Mouse (Mus musculus) G1E-ER4 (cell line): ENCODE data around the gene Prnd. TPM values are rescaled to one million over a fixed set of nuclear protein-coding genes. Genes with fewer than 3 reads are reported as not detected.

ENCODE experiments used
- GATA1 ChIP-seq: IDR thresholded peaks from one replicate; pipeline ENCODE4 v1.8.0; 2012; ENCODE audit warnings: low read length, inconsistent platforms
- polyA plus RNA-seq: library from polyadenylated mRNA; stranded (reverse); fragments of >175 nt; gene quantifications from 2 replicates; pipeline ENCODE4 v1.2.3, GENCODE M21; 2012

The Prnd gene
- polyA plus RNA-seq, 1 experiment = 0.08 TPM

- no peak for TF ChIP-seq GATA1
These were observed 3.0 kb downstream of the Prnd start for GRCm38 (mm10) chr2:131953711-131954110.

- no peak for TF ChIP-seq GATA1
These were observed 4.2 kb downstream of the Prnd start for GRCm38 (mm10) chr2:131954835-131955234.

- TF ChIP-seq GATA1 = no peak
These were observed 4.6 kb downstream of the Prnd start for GRCm38 (mm10) chr2:131955264-131955663.

- TF ChIP-seq GATA1 = no peak
These were observed 5.9 kb downstream of the Prnd start for GRCm38 (mm10) chr2:131956336-131957256.

GRCm38 (mm10) chr2:131957731-131958222 lies 7.1 kb downstream of the Prnd start:
- no peak for TF ChIP-seq GATA1

GRCm38 (mm10) chr2:131961671-131962070 lies 11.0 kb downstream of the Prnd start:
- no peak for TF ChIP-seq GATA1

- no peak for TF ChIP-seq GATA1
These were observed 19.9 kb downstream of the Prnd start for GRCm38 (mm10) chr2:131970597-131970996.

GRCm38 (mm10) chr2:131971098-131971497 lies 20.4 kb downstream of the Prnd start:
- TF ChIP-seq GATA1 = no peak

GRCm38 (mm10) chr2:131976663-131977062 lies 26.0 kb downstream of the Prnd start:
- TF ChIP-seq GATA1 = no peak

GRCm38 (mm10) chr2:131980866-131981265 lies 30.2 kb downstream of the Prnd start:
- TF ChIP-seq GATA1 = no peak

- no peak for TF ChIP-seq GATA1
These were observed 32.0 kb downstream of the Prnd start for GRCm38 (mm10) chr2:131982546-131983196.

- no peak for TF ChIP-seq GATA1
These were observed 37.3 kb downstream of the Prnd start for GRCm38 (mm10) chr2:131987950-131988349.

- TF ChIP-seq GATA1 = no peak
These were observed 37.9 kb downstream of the Prnd start for GRCm38 (mm10) chr2:131988550-131988949.

- TF ChIP-seq GATA1 = no peak
These were observed 41.8 kb downstream of the Prnd start for GRCm38 (mm10) chr2:131992487-131992886.

GRCm38 (mm10) chr2:131993151-131993550 lies 42.5 kb downstream of the Prnd start:
- TF ChIP-seq GATA1 = no peak

- TF ChIP-seq GATA1 = no peak
These were observed 43.0 kb downstream of the Prnd start for GRCm38 (mm10) chr2:131993563-131994088.
